Mouse (Mus musculus) kidney, postnatal 4 days (tissue): ENCODE results near the gene Efnb1.

Experiments
- DNase-seq, 2 experiments: peaks; one replicate each; pipeline ENCODE4 v3.0.0; 2021; ENCODE audit warnings: mixed read lengths in 2 of 2

The Efnb1 gene

DNA sequence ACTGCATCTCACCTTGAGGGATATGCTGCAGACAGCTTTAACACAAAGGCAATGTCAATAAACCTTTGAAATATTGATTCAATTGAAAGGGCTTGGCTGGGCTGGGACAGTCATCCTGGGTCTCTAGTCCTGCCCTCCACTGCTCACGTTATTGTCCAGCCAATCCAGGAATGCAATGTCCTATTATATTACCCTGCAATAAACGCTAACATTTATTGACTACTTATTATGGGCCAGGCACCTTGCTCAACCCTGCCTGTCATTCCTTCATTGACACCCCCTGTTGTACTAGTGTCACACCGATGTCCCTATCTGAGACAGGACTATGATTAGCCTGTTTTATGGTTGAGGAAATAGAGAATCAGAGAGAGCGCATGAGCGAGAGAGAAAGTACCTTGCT lies 18.4 kb downstream of the Efnb1 start:
- no peak for DNase-seq

DNA sequence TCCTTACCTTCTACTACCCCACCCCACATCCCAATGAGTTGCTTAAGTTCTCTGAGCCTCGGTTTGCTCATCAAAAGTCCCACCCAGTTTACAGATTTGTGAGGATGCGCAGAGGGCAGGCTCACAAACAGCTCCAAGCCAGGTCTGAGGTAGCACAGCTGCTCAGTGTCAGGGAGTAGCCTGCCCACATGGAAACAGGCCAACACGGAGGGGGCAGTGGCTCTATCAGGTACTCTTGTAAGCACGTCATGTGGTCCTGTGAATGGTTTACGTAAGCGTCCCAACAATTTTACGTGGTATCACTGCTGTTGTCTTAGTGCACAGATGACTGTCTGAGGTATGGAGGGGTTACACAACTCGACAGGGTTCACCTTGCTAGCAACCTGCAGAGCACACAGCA lies 23.1 kb downstream of the Efnb1 start:
- no peak for DNase-seq

DNA sequence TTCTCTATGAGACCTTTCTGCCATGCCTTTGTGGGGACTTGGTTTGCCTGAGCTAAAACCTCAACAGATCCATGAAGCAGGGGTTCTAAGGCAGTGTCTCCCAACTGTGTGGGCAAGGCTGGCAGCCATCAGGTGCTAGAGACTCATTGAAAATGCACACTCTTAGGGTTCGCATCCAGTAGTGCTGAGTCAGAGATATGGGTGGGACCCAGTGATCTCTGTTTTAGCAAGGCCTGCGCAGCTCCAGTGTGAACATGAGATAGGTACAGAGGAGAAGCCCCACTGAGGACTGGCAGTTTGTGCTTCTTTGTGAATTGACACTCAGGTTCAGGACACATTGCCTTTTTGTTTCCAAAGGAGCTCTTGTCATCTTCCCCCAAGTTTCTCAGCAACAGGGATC lies 28.2 kb downstream of the Efnb1 start:
- DNase-seq = no peak

DNA sequence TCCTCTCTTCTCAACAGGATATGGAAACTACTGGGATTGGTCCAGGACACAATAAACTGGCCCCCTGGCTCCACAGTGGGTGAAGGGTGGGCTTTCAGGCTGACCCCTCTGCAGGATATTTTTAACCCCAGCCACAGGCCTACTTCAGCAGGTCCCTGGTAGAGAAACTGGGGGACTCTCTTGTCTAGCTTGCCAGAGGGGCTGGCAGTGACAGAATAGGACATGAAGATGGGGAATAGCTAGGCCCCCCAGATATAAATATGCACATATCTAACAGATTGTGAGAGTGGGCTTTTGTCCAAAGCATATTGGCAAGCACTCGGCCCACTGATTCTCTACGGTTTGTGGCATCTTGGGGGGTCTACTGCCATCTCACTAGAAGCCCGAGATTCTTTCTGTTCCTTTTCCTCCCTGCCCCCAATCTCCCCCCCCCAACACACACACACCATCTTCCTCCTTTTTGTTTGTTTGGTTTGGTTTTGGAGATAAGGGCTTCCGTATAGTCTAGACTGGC lies 29.0 kb downstream of the Efnb1 start:
- DNase-seq = no peak

DNA sequence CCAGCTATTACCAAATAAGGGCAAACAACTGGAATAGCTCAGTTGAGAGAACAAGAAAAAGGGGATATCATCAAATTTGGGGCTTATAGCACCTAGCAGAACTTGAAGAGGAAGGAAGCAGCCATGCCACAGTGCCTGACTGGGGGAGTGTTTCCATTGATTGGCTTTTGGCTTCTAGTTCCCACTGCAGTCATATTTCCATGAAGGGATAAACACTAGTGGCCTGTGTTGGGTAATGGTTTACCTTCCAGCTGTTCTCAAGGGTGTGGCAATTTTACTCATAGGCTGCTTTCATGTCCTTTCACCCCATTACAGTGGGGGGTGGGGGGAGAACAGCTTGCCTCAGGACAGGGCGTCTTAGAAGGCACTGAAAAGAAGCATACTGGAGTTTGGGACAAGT lies 31.1 kb downstream of the Efnb1 start:
- no peak for DNase-seq

DNA sequence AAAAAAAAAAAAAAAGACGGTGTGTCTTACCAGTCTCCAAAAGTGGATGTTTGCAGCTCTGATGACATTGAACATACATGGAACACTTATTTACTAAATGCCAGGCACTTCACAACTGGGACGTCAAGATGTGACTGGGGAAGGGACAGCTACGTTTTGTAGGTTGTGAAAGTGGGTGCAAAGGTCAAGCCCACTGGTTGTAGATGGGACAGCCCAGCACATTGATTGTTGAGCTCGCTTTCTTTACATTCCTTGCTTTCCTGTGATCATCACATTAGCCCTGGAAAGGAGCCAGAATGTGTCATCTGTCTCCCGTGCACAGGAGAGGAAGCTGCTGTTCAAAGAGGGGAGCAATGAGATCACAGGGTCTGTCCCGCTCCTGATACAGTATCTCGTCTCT lies 31.6 kb downstream of the Efnb1 start:
- DNase-seq = no peak

DNA sequence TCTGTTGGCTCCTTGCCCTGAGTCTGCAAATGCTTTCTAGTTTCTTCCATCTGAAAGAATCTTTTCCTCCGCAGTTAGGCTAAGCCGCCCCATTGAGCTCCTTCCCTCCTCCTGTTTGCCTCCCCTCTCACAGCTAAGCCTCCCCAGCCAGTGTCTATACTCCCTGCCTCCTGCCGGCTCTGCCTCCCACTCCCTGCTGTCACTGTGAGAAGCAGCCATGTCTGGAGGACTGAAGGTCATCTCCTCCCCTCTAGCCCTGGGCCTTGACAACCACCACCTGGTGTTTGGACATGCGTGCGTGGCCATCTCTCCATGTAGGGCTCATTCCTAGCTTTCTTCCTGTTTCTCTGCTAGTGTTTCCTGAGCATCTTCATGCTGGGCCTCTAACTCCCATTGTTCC lies 36.4 kb downstream of the Efnb1 start:
- peak; percentile 60 to 74 for DNase-seq

DNA sequence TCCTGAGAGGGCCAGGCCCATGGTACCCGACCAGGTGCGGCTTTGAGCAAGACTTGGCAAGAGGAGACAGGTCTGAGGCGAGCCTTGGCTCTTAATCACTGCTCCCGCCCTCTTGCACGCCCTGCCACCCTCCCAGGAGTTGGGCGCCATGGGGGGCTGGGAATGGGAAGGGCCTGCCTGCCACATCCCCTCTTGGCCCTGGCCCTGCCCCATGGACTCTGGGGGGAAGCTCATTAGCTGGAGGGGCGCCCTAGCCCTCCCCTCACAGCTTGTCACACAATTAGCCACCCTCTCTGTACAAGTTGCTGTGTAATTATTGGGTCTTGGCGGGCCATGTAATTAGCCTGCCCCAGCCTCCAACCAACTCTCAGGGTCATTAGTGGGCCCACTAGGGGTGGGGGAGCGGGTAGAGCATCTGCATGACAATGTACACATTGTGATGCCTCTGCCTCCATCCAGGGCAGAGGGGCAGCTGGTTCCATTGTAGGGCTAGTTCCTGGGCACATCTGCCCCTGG lies 49.2 kb downstream of the Efnb1 start:
- no peak for DNase-seq

DNA sequence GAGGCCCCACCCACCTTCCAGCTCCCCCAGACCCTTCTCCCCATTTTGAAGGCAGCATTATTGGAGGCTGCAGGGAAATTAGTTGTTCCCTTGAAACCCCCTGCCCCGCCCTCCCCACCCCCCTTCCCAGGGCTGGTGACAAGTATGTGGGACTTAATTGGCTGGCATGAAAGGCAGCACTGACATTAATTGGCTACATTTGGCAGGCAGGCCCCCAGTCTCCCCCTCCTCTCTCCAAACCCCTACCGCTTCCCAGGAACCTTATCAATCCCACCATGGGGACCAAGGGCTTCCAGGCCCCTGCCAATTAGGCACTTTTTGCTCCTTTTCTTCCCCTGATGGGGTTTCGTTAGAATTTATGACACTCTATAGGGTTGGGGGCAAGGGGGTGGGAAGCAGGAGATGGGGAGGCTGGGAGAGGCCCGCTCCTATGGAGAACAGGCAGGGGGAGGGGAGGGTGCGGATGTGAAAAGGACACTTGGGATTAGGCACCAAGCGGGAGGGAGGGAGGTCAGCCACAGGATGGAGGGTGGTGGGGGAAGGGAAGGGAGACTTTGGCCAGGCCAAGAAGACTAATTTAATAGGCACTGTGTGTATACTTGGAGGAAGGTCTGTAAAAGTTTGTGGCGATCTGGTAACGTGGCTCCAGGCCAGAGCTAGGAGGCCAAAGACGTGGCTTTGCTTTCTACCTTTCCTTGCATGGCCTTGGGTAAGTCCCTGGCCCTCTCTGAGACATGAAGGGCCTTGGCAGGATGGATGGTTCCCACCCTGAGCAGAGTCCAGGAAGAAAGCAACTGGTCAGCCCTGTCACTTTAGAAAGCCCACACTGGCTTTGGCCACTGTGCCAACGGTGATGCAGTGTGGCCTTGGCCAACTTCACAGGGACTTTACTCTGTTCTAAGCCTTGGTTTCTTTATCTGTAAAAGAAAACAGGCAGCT lies 50.8 kb downstream of the Efnb1 start:
- peak in 1 of 2 experiments; percentile 32 for DNase-seq

DNA sequence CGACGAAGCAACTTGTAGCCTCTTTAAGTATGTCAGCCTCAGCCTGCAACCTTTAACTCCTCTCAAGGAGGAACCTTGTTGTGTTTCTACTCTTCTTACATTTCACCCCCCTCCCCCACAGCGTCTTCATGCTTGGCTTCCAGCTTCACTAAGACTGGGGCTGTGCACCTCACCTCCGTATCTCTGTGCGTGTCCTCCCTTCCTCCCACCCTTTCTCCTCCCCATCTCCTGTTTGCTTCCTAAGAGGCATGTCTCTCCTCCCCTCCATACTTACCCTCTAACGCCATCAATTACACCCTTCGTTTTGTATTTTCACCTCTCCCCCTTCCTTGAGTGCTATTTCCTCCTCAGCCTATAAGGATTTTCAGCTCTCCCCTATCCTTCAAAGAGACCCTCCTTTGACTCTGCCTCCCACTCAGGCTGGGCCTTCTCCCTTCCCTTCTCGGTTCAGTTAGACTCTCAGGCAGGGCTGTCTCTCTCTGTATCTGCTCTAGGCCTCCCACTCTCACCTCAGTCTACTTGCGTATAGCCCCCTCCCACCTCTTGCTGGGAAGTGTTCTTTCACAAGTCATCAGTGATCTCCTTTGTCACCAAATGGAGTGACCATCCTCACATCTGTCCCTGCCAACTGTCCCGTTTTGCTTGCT lies 55.6 kb downstream of the Efnb1 start:
- peak; percentile 32 to 56 for DNase-seq

DNA sequence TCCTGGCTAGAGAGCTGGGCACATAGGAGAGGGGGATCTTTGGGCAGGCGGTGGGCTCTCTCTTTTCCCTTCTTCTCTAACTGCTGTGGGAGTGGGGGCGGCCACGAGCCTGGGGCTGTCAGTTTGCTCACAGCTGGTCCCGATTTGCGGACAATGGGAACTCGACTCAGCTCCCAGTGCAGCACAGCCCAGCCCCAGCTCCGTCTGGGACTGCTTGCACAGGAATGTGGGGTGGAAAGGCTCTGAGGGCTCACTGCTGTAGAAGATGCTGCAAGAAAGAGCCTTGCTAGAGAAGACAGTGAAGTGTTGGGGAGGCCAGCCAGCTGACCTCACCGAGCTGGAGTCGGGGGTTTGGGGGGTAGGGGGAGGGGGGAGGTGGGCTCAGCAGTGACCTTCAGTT lies 61.0 kb downstream of the Efnb1 start:
- DNase-seq = peak in 1 of 2 experiments; percentile 37

DNA sequence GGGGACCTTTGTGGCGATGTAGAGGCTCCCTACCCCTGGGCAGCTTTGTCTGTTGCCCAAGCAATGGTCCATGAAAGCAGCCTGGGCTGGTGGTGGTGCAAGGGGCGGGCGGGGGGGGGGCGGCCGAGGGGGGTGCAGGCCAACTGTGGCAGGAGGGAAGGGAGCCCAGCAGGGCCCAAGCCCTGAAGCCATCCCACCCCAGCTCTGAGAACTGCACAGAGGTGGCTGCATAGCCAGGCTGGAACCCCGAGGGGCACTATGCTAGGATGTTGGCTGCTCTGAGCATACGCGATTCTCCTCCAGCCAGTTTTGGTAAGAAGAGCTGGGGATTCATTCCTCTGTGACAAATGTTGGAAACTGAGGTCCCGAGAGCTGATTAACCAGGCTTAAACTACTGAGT lies 62.6 kb downstream of the Efnb1 start:
- peak in 1 of 2 experiments; percentile 46 for DNase-seq
